Mouse (Mus musculus): Measurements from ENCODE around the gene Mfng. TPM values are rescaled to one million over a fixed set of nuclear protein-coding genes. Genes with fewer than 3 reads are reported as not detected.

Mfng gene
- total RNA-seq, 1 experiment = 7.3 TPM

DNA sequence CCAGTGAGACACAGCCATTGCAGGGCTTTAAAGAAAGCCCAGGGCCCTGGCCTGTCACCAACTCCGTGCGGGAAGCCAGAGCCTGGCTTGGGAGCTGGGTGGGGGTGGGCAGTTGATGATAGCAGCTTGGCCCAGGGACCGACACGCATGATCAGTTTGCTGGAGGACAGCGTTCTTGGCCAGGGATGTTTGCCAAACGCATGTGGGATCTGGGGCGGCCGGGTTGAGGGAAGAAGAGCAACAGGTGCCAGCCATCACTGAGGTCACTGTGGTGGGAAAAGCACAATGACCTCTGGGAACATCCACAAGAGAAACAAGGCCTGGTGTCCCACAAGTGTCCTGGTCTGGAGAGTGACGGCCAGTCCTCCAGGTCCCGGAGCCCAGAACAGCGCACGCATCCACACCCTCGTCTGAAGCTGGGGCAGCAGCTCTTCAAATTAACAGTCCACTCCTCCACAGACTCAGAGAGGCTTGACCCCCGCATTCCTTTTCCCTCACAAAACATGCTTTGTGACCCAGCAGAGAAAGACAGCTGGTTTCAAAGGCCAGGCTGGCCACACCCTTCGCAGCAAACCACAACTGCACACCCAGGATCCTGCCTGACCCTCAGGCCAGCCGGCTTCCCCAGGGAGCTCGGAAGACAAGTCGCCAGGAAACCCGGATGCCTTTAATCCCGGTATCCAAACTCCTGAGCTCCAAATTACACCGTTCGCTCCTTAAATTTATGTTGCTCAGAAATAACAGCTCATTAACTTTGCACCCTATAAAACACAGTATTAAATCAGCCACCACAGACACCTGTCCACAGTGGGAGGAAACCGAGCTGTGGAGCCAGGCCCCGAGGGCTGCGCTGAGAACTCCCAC is 23.2 kb upstream of the Mfng start:
- in situ Hi-C loops (cut with MboI; ENCODE audit: low sequenced_read_pairs in 2 of 2, unreplicated experiment in 2 of 2) = no loop called here
- Histone ChIP-seq H3K9ac (ENCODE audit: insufficient read depth, low read depth, low read length, poor library complexity, severe bottlenecking) (no peak overlapping the region), H3K4me3 (ENCODE audit: insufficient read depth in 1 of 2, low read depth in 1 of 2, low read length in 2 of 2, poor library complexity in 1 of 2, severe bottlenecking in 1 of 2) (no peak overlapping the region), H3K9me3 (ENCODE audit: control insufficient read depth, insufficient read depth, low read depth, low read length) (no peaks in the 10 kb centered on the region), H3K4me1 (ENCODE audit: control insufficient read depth in 2 of 2, insufficient read depth in 2 of 2, low read length in 2 of 2, poor library complexity in 1 of 2) (peaks cover 0 to 4% of the 10 kb centered on the region in 2 experiments; a peak in 1 of 4 replicates), H3K27ac (ENCODE audit: insufficient read depth, low read depth, low read length, poor library complexity, severe bottlenecking) (no peak overlapping the region), H3K36me3 (ENCODE audit: control insufficient read depth, insufficient read depth, low read length, poor library complexity, severe bottlenecking) (no peaks in the 10 kb centered on the region)
- DNase-seq (ENCODE audit: low read depth, low spot score) = no peak
- TF ChIP-seq HCFC1 (IDR thresholded peaks at IDR 0.05; ENCODE audit: borderline replicate concordance, insufficient read depth, low read length) (no peak), ZNF384 (IDR thresholded peaks at IDR 0.05; ENCODE audit: low read depth, low read length) (no peak)

DNA sequence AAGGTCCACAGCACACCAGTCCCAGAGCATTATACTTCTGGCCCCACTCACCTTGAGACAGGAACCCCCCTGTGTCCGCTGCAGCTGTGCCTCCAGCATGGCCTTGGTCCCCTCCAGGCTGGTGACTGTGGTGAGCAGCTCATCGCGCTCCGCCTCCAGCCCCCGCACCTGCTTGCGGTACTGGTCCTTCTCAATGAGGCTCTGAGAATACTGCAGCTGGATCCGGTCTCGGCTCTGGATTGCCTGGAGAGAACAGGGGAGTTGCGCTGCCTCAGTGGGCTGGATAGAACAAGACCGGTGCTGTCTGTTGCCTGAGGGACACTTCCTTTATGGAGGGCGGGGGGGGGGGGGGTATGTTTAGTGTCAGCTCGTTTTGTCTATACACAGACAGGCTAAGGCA is 17.7 kb upstream of the Mfng start:
- Histone ChIP-seq H3K9me3 (ENCODE audit: control insufficient read depth, insufficient read depth, low read depth, low read length) (no peaks in the 10 kb centered on the region), H3K9ac (ENCODE audit: insufficient read depth, low read depth, low read length, poor library complexity, severe bottlenecking) (no peak overlapping the region), H3K4me1 (ENCODE audit: control insufficient read depth in 2 of 2, insufficient read depth in 2 of 2, low read length in 2 of 2, poor library complexity in 1 of 2) (peaks cover 5 to 8% of the 10 kb centered on the region in 2 experiments; a peak in 3 of 4 replicates), H3K27ac (ENCODE audit: insufficient read depth, low read depth, low read length, poor library complexity, severe bottlenecking) (no peak overlapping the region), H3K36me3 (ENCODE audit: control insufficient read depth, insufficient read depth, low read length, poor library complexity, severe bottlenecking) (peaks cover 4% of the 10 kb centered on the region; the same call in 1 of the 2 replicates), H3K4me3 (ENCODE audit: insufficient read depth in 1 of 2, low read depth in 1 of 2, low read length in 2 of 2, poor library complexity in 1 of 2, severe bottlenecking in 1 of 2) (no peak overlapping the region)
- TF ChIP-seq CHD2 (IDR thresholded peaks at IDR 0.05; ENCODE audit: low read depth, low read length) (no peak), ZC3H11A (IDR thresholded peaks at IDR 0.05; ENCODE audit: borderline replicate concordance, low read depth, low read length) (no peak), HCFC1 (IDR thresholded peaks at IDR 0.05; ENCODE audit: borderline replicate concordance, insufficient read depth, low read length) (no peak), ZNF384 (IDR thresholded peaks at IDR 0.05; ENCODE audit: low read depth, low read length) (no peak), MAFK (IDR thresholded peaks at IDR 0.05; ENCODE audit: insufficient read depth, low read depth, low read length) (no peak)
- in situ Hi-C loops (cut with MboI; ENCODE audit: low sequenced_read_pairs in 2 of 2, unreplicated experiment in 2 of 2) = no loop called here
- DNase-seq (ENCODE audit: low read depth, low spot score) = no peak

DNA sequence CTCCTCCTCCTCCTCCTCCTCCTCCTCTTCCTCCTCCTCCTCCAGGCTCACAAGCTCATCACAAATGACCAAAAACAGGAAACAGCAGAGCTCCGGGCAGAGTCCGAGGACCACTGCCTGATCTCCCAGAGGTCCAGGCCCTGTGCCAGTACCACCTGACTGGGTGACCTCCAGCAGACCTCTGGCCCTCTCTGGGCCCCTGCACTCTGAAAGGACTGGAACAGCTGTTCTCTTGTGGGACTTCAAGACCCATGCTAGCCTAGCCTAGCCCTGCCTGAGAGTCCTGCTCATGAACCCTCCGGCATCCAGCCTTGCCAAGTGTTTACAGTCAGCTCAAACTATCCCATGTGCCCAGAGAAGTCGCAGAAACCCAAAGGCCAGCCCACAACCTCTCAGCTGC is 17.2 kb upstream of the Mfng start:
- H3K36me3 ChIP-seq (ENCODE audit: control insufficient read depth, insufficient read depth, low read length, poor library complexity, severe bottlenecking) = peaks cover 4% of the 10 kb centered on the region; the same call in 1 of the 2 replicates
- no peak overlapping the region for H3K4me3 ChIP-seq (ENCODE audit: insufficient read depth in 1 of 2, low read depth in 1 of 2, low read length in 2 of 2, poor library complexity in 1 of 2, severe bottlenecking in 1 of 2)
- TF ChIP-seq CHD2 (IDR thresholded peaks at IDR 0.05; ENCODE audit: low read depth, low read length) = no peak
- no peak for TF ChIP-seq ZNF384 (IDR thresholded peaks at IDR 0.05; ENCODE audit: low read depth, low read length)
- TF ChIP-seq HCFC1 (IDR thresholded peaks at IDR 0.05; ENCODE audit: borderline replicate concordance, insufficient read depth, low read length) = no peak
- no peak for TF ChIP-seq MAFK (IDR thresholded peaks at IDR 0.05; ENCODE audit: insufficient read depth, low read depth, low read length)
- TF ChIP-seq ZC3H11A (IDR thresholded peaks at IDR 0.05; ENCODE audit: borderline replicate concordance, low read depth, low read length) = no peak
- no peak overlapping the region for H3K27ac ChIP-seq (ENCODE audit: insufficient read depth, low read depth, low read length, poor library complexity, severe bottlenecking)
- H3K9ac ChIP-seq (ENCODE audit: insufficient read depth, low read depth, low read length, poor library complexity, severe bottlenecking) = no peak overlapping the region
- in situ Hi-C loops (cut with MboI; ENCODE audit: low sequenced_read_pairs in 2 of 2, unreplicated experiment in 2 of 2) = no loop called here
- H3K4me1 ChIP-seq (ENCODE audit: control insufficient read depth in 2 of 2, insufficient read depth in 2 of 2, low read length in 2 of 2, poor library complexity in 1 of 2) = peaks cover 5 to 8% of the 10 kb centered on the region in 2 experiments; a peak in 3 of 4 replicates
- H3K9me3 ChIP-seq (ENCODE audit: control insufficient read depth, insufficient read depth, low read depth, low read length) = no peaks in the 10 kb centered on the region
- no peak for DNase-seq (ENCODE audit: low read depth, low spot score)

DNA sequence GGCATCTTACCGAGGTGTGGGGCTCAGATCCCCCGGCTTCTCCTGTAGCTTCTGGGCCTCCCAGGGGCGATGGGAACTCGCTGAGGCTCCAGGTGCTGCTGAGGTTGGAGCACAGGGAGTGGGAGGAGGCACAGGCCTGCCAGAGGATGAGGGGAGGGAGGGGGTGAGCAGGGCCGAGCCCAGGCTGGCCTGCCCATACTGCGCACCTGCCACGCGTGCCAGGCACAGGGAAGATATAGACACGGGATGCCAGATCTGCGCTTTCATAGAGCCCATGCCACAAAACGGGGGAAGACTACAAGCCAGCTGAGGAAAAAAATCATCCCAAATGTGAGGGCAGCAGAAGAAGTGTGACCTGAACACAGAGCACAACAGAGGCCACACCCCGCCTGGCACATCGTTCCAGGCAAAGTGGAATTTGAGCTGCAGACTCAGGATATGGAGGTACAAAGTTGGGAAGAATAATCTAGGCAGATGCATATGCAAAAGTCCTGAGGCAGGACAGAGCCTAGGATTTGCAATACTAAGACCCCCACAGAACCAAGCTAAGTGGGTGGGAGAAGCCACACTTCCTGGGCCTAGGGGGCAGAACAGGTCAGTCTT is 16.5 kb upstream of the Mfng start:
- peaks cover 4% of the 10 kb centered on the region; the same call in 1 of the 2 replicates for H3K36me3 ChIP-seq (ENCODE audit: control insufficient read depth, insufficient read depth, low read length, poor library complexity, severe bottlenecking)
- in situ Hi-C loops (cut with MboI; ENCODE audit: low sequenced_read_pairs in 2 of 2, unreplicated experiment in 2 of 2) = no loop called here
- no peak overlapping the region for H3K9ac ChIP-seq (ENCODE audit: insufficient read depth, low read depth, low read length, poor library complexity, severe bottlenecking)
- no peaks in the 10 kb centered on the region for H3K9me3 ChIP-seq (ENCODE audit: control insufficient read depth, insufficient read depth, low read depth, low read length)
- peaks cover 5 to 8% of the 10 kb centered on the region in 2 experiments; a peak in 3 of 4 replicates for H3K4me1 ChIP-seq (ENCODE audit: control insufficient read depth in 2 of 2, insufficient read depth in 2 of 2, low read length in 2 of 2, poor library complexity in 1 of 2)
- DNase-seq (ENCODE audit: low read depth, low spot score) = no peak
- H3K27ac ChIP-seq (ENCODE audit: insufficient read depth, low read depth, low read length, poor library complexity, severe bottlenecking) = no peak overlapping the region
- H3K4me3 ChIP-seq (ENCODE audit: insufficient read depth in 1 of 2, low read depth in 1 of 2, low read length in 2 of 2, poor library complexity in 1 of 2, severe bottlenecking in 1 of 2) = no peak overlapping the region
- TF ChIP-seq CHD2 (IDR thresholded peaks at IDR 0.05; ENCODE audit: low read depth, low read length) (no peak), ZNF384 (IDR thresholded peaks at IDR 0.05; ENCODE audit: low read depth, low read length) (no peak), HCFC1 (IDR thresholded peaks at IDR 0.05; ENCODE audit: borderline replicate concordance, insufficient read depth, low read length) (no peak), ZC3H11A (IDR thresholded peaks at IDR 0.05; ENCODE audit: borderline replicate concordance, low read depth, low read length) (no peak)

All from ES-E14 (cell line).